Mouse (Mus musculus): ENCODE data around the gene Itprid2.

GRCm38 (mm10) chr2:79651185-79651584 is 16.0 kb downstream of the Itprid2 start:
- no peak for TF ChIP-seq CTCF (IDR thresholded peaks at IDR 0.05; ENCODE audit: borderline replicate concordance, insufficient read depth, low read length)
- TF ChIP-seq POLR2A (IDR thresholded peaks at IDR 0.05; ENCODE audit: low read depth, low read length): no peak
